Mouse (Mus musculus) E14TG2a.4 (cell line): ENCODE measurements around the gene Gm11037.

Experiments
- CTCF ChIP-seq: conservative IDR thresholded peaks from 2 replicates; pipeline ENCODE4 v1.5.1; 2014; ENCODE audit warnings: low read length
- NANOG ChIP-seq: IDR thresholded peaks from 2 replicates; pipeline ENCODE4 v1.6.1; 2014; ENCODE audit warnings: borderline replicate concordance, low read length, mixed read lengths
- POU5F1 ChIP-seq: IDR thresholded peaks from 2 replicates; pipeline ENCODE4 v1.6.1; 2014; ENCODE audit warnings: low read length, borderline replicate concordance

DNA sequence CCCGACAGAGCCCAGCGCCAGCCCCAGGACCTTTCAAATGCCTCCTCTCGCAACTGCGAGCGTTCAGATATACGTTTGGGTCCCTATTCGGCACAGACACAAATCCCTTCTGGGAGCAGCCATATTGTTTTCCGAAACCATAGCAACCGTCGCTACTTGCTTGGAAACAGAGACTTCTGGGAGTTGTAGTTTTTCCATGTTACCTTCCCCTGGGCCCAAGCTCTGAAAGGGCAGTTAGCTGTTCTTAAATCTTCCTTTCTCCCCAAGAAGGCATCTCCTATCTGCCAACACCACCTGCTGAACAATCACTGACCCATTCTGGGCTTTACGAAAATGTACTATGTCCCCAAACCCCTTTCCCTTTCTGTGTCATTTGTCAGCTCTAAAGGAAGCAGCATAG lies 41.4 kb downstream of the Gm11037 start:
- no peak for TF ChIP-seq CTCF
- no peak for TF ChIP-seq POU5F1
- TF ChIP-seq NANOG = no peak
